Mouse (Mus musculus) liver, postnatal 0 days (tissue): ENCODE results near the gene Mlh1. TPM values are rescaled to one million over a fixed set of nuclear protein-coding genes. Genes with fewer than 3 reads are reported as not detected.

ENCODE experiments used
- ATAC-seq: fragments of 200-750 bp; cut with Nextera tagmentation; 2 replicates; pipeline ENCODE4 v1.8.0; 2017; ENCODE audit warnings: mild to moderate bottlenecking, moderate library complexity
- DNase-seq: peaks from one replicate; pipeline ENCODE4 v3.0.0-alpha.2; 2016
- H3K27ac ChIP-seq: fragments of 300-500 bp; sonication (generic); 2 replicates; pipeline ENCODE4 v1.5.1; 2014; ENCODE audit warnings: antibody characterized with exemption, moderate library complexity, mild to moderate bottlenecking, low read depth
- H3K27me3 ChIP-seq: fragments of 300-500 bp; sonication (generic); 2 replicates; pipeline ENCODE4 v1.6.1; 2014; ENCODE audit warnings: low read length, control low read depth, mixed read lengths; ENCODE audit not compliant: insufficient read depth
- H3K36me3 ChIP-seq: fragments of 300-500 bp; sonication (generic); replicated peaks from 2 replicates; pipeline ENCODE4 v1.6.1; 2014; ENCODE audit warnings: mild to moderate bottlenecking, control low read depth, low read length, moderate library complexity, mixed read lengths; ENCODE audit not compliant: insufficient read depth
- H3K4me1 ChIP-seq: fragments of 300-500 bp; sonication (generic); 2 replicates; pipeline ENCODE4 v1.6.1; 2014; ENCODE audit warnings: antibody characterized with exemption, mild to moderate bottlenecking, control low read depth; ENCODE audit not compliant: insufficient read depth
- H3K4me2 ChIP-seq: fragments of 300-500 bp; sonication (generic); 2 replicates; pipeline ENCODE4 v1.6.1; 2014; ENCODE audit warnings: low read depth, mild to moderate bottlenecking, low read length, moderate library complexity, mixed read lengths
- H3K4me3 ChIP-seq: fragments of 300-500 bp; sonication (generic); 2 replicates; pipeline ENCODE4 v1.5.1; 2014; ENCODE audit warnings: low read depth, low read length
- H3K9ac ChIP-seq: fragments of 300-500 bp; sonication (generic); replicated peaks from 2 replicates; pipeline ENCODE4 v1.6.1; 2014; ENCODE audit warnings: mild to moderate bottlenecking, moderate library complexity
- H3K9me3 ChIP-seq: fragments of 300-500 bp; sonication (generic); 2 replicates; pipeline ENCODE4 v1.6.1; 2016; ENCODE audit warnings: mild to moderate bottlenecking, control low read depth, low read length, mixed read lengths
- CTCF ChIP-seq: sonication (generic); IDR thresholded peaks from 2 replicates; pipeline ENCODE4 v1.5.1; 2016; ENCODE audit warnings: antibody characterized with exemption, low read depth
- EP300 ChIP-seq: IDR thresholded peaks from 2 replicates; pipeline ENCODE4 v1.6.1; 2016; ENCODE audit warnings: antibody characterized with exemption, low read depth, mild to moderate bottlenecking
- WGBS: fragments of 180-500 bp; shearing (Covaris S2); extraction: QIAGEN DNeasy Blood & Tissue Kit; methylation state at CpG from one replicate; pipeline ENCODE4 v1.1.7; 2014; ENCODE audit not compliant: insufficient replicate concordance; 5-methylcytosine and 5-hydroxymethylcytosine counted together
- polyA plus RNA-seq: library from polyadenylated mRNA; unstranded; fragments of >200 nt; fragmentation: Nextera tagmentation; extraction: Ambion mirVana; gene quantifications from 2 replicates; pipeline ENCODE4 v1.2.1, GENCODE M21; 2015

The Mlh1 gene
- polyA plus RNA-seq, 1 experiment from 2014 or later, result 10.1 TPM

DNA sequence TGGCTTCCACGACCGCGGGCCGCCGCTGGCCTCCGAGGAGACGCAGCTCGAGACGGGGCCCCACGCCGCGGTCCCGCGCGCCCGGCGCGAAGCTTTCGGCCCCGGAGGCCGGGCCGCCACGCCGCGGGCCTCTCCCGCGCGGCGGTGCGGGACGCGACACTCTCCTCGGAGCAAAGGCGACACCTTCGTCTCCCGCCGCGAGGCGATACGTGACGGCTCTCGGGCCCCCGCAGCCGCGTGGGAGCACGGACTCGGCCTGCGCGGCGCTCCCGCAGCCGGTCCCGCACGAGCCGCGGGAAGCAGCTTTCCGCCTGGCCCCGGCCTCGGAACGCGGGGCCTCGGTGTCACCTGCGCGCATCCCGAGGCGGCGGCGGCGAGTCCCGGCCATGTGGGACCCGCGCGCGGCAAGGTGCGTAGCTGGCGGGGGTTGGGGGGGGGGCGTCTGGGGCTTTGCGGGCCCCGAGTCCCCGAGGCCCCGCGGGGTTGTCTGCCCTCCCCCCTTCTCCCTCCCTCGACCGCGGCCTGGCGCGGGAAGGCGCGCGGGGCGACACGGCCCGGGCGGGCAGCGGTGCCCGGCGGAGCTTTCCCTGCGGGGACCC, 40.4 kb upstream of the Mlh1 start:
- peak overlapping the region; percentile 39 for H3K4me3 ChIP-seq
- H3K36me3 ChIP-seq, result no peaks in the 10 kb centered on the region
- H3K4me2 ChIP-seq, result peak overlapping the region; percentile 61
- TF ChIP-seq EP300 (no peak), CTCF (no peak)
- no peak overlapping the region for H3K27ac ChIP-seq
- 0 out of 2 replicates have a peak, but pooled peaks cover 4% of the 10 kb centered on the region for H3K9me3 ChIP-seq
- DNase-seq, result no peak
- WGBS, result 3% methylated on average over 37 of the region's 98 CpGs
- ATAC-seq, result no peak
- peaks cover 55% of the 10 kb centered on the region for H3K27me3 ChIP-seq
- H3K4me1 ChIP-seq, result peaks cover 4% of the 10 kb centered on the region
- no peak overlapping the region for H3K9ac ChIP-seq

- Histone ChIP-seq H3K36me3 (no peaks in the 10 kb centered on the region), H3K9ac (no peak within 1 kb of the TSS), H3K4me3 (peak within 1 kb of the TSS; percentile 39), H3K27ac (no peak within 1 kb of the TSS), H3K27me3 (peaks cover 55% of the 10 kb centered on the region), H3K9me3 (0 out of 2 replicates have a peak, but pooled peaks cover 4% of the 10 kb centered on the region), H3K4me2 (peak within 1 kb of the TSS; percentile 61), H3K4me1 (peaks cover 4% of the 10 kb centered on the region)
- DNase-seq (peak; percentile 16), ATAC-seq (0 out of 2 replicates have a peak, but pooled peaks have one; percentile 21)
- 20% methylated on average over 57 of the region's 72 CpGs for WGBS
- TF ChIP-seq EP300 (no peak), CTCF (no peak)
These were observed 39.6 kb upstream of the Mlh1 start, which contains the start of gene Trank1 for GRCm38 (mm10) chr9:111311031-111311842. Trank1 (plus strand) TSS chr9:111311739.

GRCm38 (mm10) chr9:111306142-111306541, 34.6 kb upstream of the Mlh1 start:
- TF ChIP-seq EP300, result no peak
- no peak for TF ChIP-seq CTCF

GRCm38 (mm10) chr9:111304036-111304435, 32.4 kb upstream of the Mlh1 start:
- Histone ChIP-seq H3K4me3 (no peak overlapping the region), H3K36me3 (no peaks in the 10 kb centered on the region), H3K4me2 (no peak overlapping the region), H3K4me1 (no peaks in the 10 kb centered on the region), H3K27me3 (peaks cover 3% of the 10 kb centered on the region; the same call in 1 of the 2 replicates), H3K9ac (no peak overlapping the region), H3K27ac (no peak overlapping the region), H3K9me3 (no peaks in the 10 kb centered on the region)
- ATAC-seq (no peak), DNase-seq (no peak)
- no peak for TF ChIP-seq CTCF
- TF ChIP-seq EP300, result no peak
- WGBS, result 83% methylated on average over 6 of the region's 6 CpGs

More at GRCm38 (mm10) chr9:111306142-111306541, 34.6 kb upstream of the Mlh1 start:
- H3K27ac ChIP-seq, result no peak overlapping the region
- H3K4me3 ChIP-seq, result no peak overlapping the region
- whole genome bisulfite sequencing, result 78% methylated on average over 7 of the region's 7 CpGs
- H3K27me3 ChIP-seq, result peaks cover 18% of the 10 kb centered on the region
- DNase-seq (no peak), ATAC-seq (no peak)
- 0 out of 2 replicates have a peak, but pooled peaks cover 4% of the 10 kb centered on the region for H3K9me3 ChIP-seq
- H3K36me3 ChIP-seq, result no peaks in the 10 kb centered on the region
- H3K4me2 ChIP-seq, result no peak overlapping the region
- H3K4me1 ChIP-seq, result no peaks in the 10 kb centered on the region
- no peak overlapping the region for H3K9ac ChIP-seq

- no peak for DNase-seq
These were observed 30.7 kb upstream of the Mlh1 start for GRCm38 (mm10) chr9:111302196-111302831.

DNA sequence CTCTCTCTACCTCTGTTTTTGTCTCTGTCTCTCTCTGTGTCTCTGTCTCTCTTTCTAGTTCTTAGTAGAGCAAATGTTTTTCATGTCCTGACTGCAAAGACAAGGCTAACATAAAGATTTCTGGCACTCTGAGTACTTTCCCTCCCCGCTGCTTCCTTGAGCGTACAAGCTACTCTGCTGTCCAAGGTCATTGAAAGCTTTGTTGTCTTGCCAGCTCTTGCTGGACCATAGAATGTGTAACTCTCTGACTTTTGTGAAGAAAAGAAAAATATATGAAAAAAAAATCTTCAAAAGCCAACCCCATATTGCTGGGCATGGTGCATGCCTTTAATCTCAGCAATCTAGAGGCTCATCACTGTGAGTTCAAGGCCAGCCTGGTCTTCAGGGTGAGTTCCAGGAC, 27.0 kb upstream of the Mlh1 start:
- no peak overlapping the region for H3K4me3 ChIP-seq
- H3K27me3 ChIP-seq, result no peaks in the 10 kb centered on the region
- H3K27ac ChIP-seq, result no peak overlapping the region
- DNase-seq, result no peak
- no peaks in the 10 kb centered on the region for H3K9me3 ChIP-seq
- TF ChIP-seq CTCF, result no peak
- TF ChIP-seq EP300, result no peak
- H3K4me2 ChIP-seq, result no peak overlapping the region
- no peaks in the 10 kb centered on the region for H3K36me3 ChIP-seq
- 62% methylated on average over 2 of the region's 2 CpGs for WGBS
- H3K9ac ChIP-seq, result no peak overlapping the region
- no peak for ATAC-seq
- no peaks in the 10 kb centered on the region for H3K4me1 ChIP-seq

More at GRCm38 (mm10) chr9:111302196-111302831, 30.7 kb upstream of the Mlh1 start:
- Histone ChIP-seq H3K27me3 (no peaks in the 10 kb centered on the region), H3K4me3 (no peak overlapping the region), H3K4me1 (no peaks in the 10 kb centered on the region), H3K4me2 (no peak overlapping the region), H3K9me3 (no peaks in the 10 kb centered on the region), H3K36me3 (no peaks in the 10 kb centered on the region), H3K9ac (no peak overlapping the region), H3K27ac (no peak overlapping the region)
- TF ChIP-seq EP300, result no peak
- TF ChIP-seq CTCF, result no peak
- no peak for ATAC-seq
- 60% methylated on average over 12 of the region's 12 CpGs for WGBS
